Mouse (Mus musculus) forebrain, embryonic 10.5 days (tissue): ENCODE data around the gene Gm45194. TPM values are rescaled to one million over a fixed set of nuclear protein-coding genes. Genes with fewer than 3 reads are reported as not detected.
A peak's percentile ranks its signal among the peaks of the same experiment; 100 is the strongest.

Experiments used
- DNase-seq: peaks from one replicate; pipeline ENCODE4 v3.0.0-alpha.2; 2017; ENCODE audit warnings: low spot score; ENCODE audit errors: extremely low spot score
- H3K27ac ChIP-seq: fragments of 300-500 bp; sonication (generic); 2 replicates; pipeline ENCODE4 v1.5.1; 2016; ENCODE audit warnings: mild to moderate bottlenecking
- H3K27me3 ChIP-seq: fragments of 300-500 bp; sonication (generic); 2 replicates; pipeline ENCODE4 v1.6.1; 2016; ENCODE audit warnings: mild to moderate bottlenecking; ENCODE audit not compliant: poor library complexity, severe bottlenecking
- H3K36me3 ChIP-seq: fragments of 300-500 bp; sonication (generic); replicated peaks from 2 replicates; pipeline ENCODE4 v1.6.1; 2016; ENCODE audit warnings: mild to moderate bottlenecking, moderate library complexity
- H3K4me1 ChIP-seq: fragments of 300-500 bp; sonication (generic); 2 replicates; pipeline ENCODE4 v1.6.1; 2016
- H3K4me3 ChIP-seq: fragments of 300-500 bp; sonication (generic); 2 replicates; pipeline ENCODE4 v1.5.1; 2016; ENCODE audit warnings: mild to moderate bottlenecking, moderate library complexity
- H3K9me3 ChIP-seq: fragments of 300-500 bp; sonication (generic); 2 replicates; pipeline ENCODE4 v1.6.1; 2016; ENCODE audit warnings: mild to moderate bottlenecking, moderate library complexity
- WGBS: fragments of 180-500 bp; shearing (Covaris S2); methylation state at CpG from one replicate; pipeline ENCODE4 v1.1.7; 2016; 5-methylcytosine and 5-hydroxymethylcytosine counted together
- polyA plus RNA-seq: library from polyadenylated mRNA; unstranded; fragments of >200 nt; fragmentation: Nextera tagmentation; extraction: Ambion mirVana; gene quantifications from 2 replicates; pipeline ENCODE4 v1.2.1, GENCODE M21; 2016

Gm45194 gene
- polyA plus RNA-seq, result 0.63 and 1.0 TPM in 2 replicates

GRCm38 (mm10) chrX:111891089-111891488 is at the start of gene Gm45194:
Gene Gm45194 (plus strand): TSS chrX:111891389.
- Histone ChIP-seq H3K4me3 (no peak within 1 kb of the TSS), H3K27ac (no peak within 1 kb of the TSS), H3K9me3 (no peaks in the 10 kb centered on the region), H3K4me1 (0 out of 2 replicates have a peak, but pooled peaks cover 6% of the 10 kb centered on the region), H3K27me3 (peaks cover 12% of the 10 kb centered on the region; the same call in 1 of the 2 replicates), H3K36me3 (no peaks in the 10 kb centered on the region)
- DNase-seq, result no peak
- 43% methylated on average over 2 of the region's 2 CpGs for WGBS

GRCm38 (mm10) chrX:111855878-111856277 is 35.3 kb upstream of the Gm45194 start:
- H3K27ac ChIP-seq, result no peak overlapping the region
- no peaks in the 10 kb centered on the region for H3K4me1 ChIP-seq
- H3K27me3 ChIP-seq, result no peaks in the 10 kb centered on the region
- DNase-seq, result no peak
- WGBS, result 78% methylated on average over 3 of the region's 3 CpGs
- H3K9me3 ChIP-seq, result no peaks in the 10 kb centered on the region
- H3K36me3 ChIP-seq, result no peaks in the 10 kb centered on the region
- H3K4me3 ChIP-seq, result no peak overlapping the region

- Histone ChIP-seq H3K27ac (no peak overlapping the region), H3K27me3 (no peaks in the 10 kb centered on the region), H3K36me3 (no peaks in the 10 kb centered on the region), H3K4me1 (no peaks in the 10 kb centered on the region), H3K9me3 (no peaks in the 10 kb centered on the region), H3K4me3 (no peak overlapping the region)
- WGBS, result 84% methylated on average over 5 of the region's 5 CpGs
- no peak for DNase-seq
Measured at GRCm38 (mm10) chrX:111881251-111881650, 9.9 kb upstream of the Gm45194 start.

GRCm38 (mm10) chrX:111894321-111895050 is 3.3 kb downstream of the Gm45194 start:
- Histone ChIP-seq H3K4me3 (peak overlapping the region; percentile 55), H3K9me3 (no peaks in the 10 kb centered on the region), H3K36me3 (no peaks in the 10 kb centered on the region), H3K27me3 (peaks cover 12% of the 10 kb centered on the region; the same call in 1 of the 2 replicates), H3K4me1 (0 out of 2 replicates have a peak, but pooled peaks cover 6% of the 10 kb centered on the region), H3K27ac (peak overlapping the region; percentile 71)
- DNase-seq, result peak; percentile 19
- 33% methylated on average over 71 of the region's 71 CpGs for WGBS

- WGBS, result 35% methylated on average over 70 of the region's 70 CpGs
Measured at GRCm38 (mm10) chrX:111895084-111895779, 4.0 kb downstream of the Gm45194 start.

GRCm38 (mm10) chrX:111917422-111917821 is 26.2 kb downstream of the Gm45194 start:
- DNase-seq, result no peak
- Histone ChIP-seq H3K4me3 (no peak overlapping the region), H3K27ac (no peak overlapping the region), H3K4me1 (no peaks in the 10 kb centered on the region), H3K27me3 (no peaks in the 10 kb centered on the region), H3K9me3 (no peaks in the 10 kb centered on the region), H3K36me3 (no peaks in the 10 kb centered on the region)

More at GRCm38 (mm10) chrX:111895084-111895779, 4.0 kb downstream of the Gm45194 start:
- 0 out of 2 replicates have a peak, but pooled peaks cover 6% of the 10 kb centered on the region for H3K4me1 ChIP-seq
- H3K27me3 ChIP-seq, result peaks cover 12% of the 10 kb centered on the region; the same call in 1 of the 2 replicates
- H3K27ac ChIP-seq, result peak overlapping the region; percentile 71
- no peaks in the 10 kb centered on the region for H3K36me3 ChIP-seq
- H3K9me3 ChIP-seq, result no peaks in the 10 kb centered on the region
- H3K4me3 ChIP-seq, result peak overlapping the region; percentile 55
- DNase-seq, result peak; percentile 15

- no peaks in the 10 kb centered on the region for H3K27me3 ChIP-seq
- no peak overlapping the region for H3K4me3 ChIP-seq
- WGBS, result 82% methylated on average over 4 of the region's 4 CpGs
Measured at GRCm38 (mm10) chrX:111960909-111961308, 69.7 kb downstream of the Gm45194 start.

GRCm38 (mm10) chrX:111999661-112000060 is 108.5 kb downstream of the Gm45194 start:
- no peaks in the 10 kb centered on the region for H3K9me3 ChIP-seq
- H3K27ac ChIP-seq, result no peak overlapping the region
- H3K36me3 ChIP-seq, result no peaks in the 10 kb centered on the region
- H3K4me1 ChIP-seq, result no peaks in the 10 kb centered on the region
- no peak for DNase-seq
- no peaks in the 10 kb centered on the region for H3K27me3 ChIP-seq
- WGBS, result 53% methylated on average over 1 of the region's 1 CpGs
- no peak overlapping the region for H3K4me3 ChIP-seq

More at GRCm38 (mm10) chrX:111960909-111961308, 69.7 kb downstream of the Gm45194 start:
- Histone ChIP-seq H3K4me1 (no peaks in the 10 kb centered on the region), H3K27ac (no peak overlapping the region), H3K9me3 (no peaks in the 10 kb centered on the region), H3K36me3 (no peaks in the 10 kb centered on the region)
- no peak for DNase-seq

- H3K27ac ChIP-seq, result no peak within 1 kb of the TSS
- no peaks in the 10 kb centered on the region for H3K9me3 ChIP-seq
- DNase-seq, result no peak
- H3K36me3 ChIP-seq, result no peaks in the 10 kb centered on the region
- H3K4me1 ChIP-seq, result no peaks in the 10 kb centered on the region
- no peaks in the 10 kb centered on the region for H3K27me3 ChIP-seq
- no peak within 1 kb of the TSS for H3K4me3 ChIP-seq
Measured at GRCm38 (mm10) chrX:112010707-112011106, 119.5 kb downstream of the Gm45194 start, which contains the start of gene Tex16. Gene Tex16 (plus strand): TSS chrX:112011007.

- DNase-seq, result no peak
- no peaks in the 10 kb centered on the region for H3K4me1 ChIP-seq
- no peaks in the 10 kb centered on the region for H3K9me3 ChIP-seq
- H3K27ac ChIP-seq, result no peak within 1 kb of the TSS
- WGBS, result 98% methylated on average over 3 of the region's 3 CpGs
- H3K27me3 ChIP-seq, result no peaks in the 10 kb centered on the region
- H3K4me3 ChIP-seq, result no peak within 1 kb of the TSS
- H3K36me3 ChIP-seq, result no peaks in the 10 kb centered on the region
Measured at GRCm38 (mm10) chrX:112238749-112239148, 347.6 kb downstream of the Gm45194 start, which contains the start of gene 4933403O08Rik. Gene 4933403O08Rik (plus strand): TSS chrX:112239049.

GRCm38 (mm10) chrX:112242916-112243315 is 351.7 kb downstream of the Gm45194 start:
- Histone ChIP-seq H3K27me3 (no peaks in the 10 kb centered on the region), H3K27ac (no peak overlapping the region), H3K4me3 (no peak overlapping the region), H3K4me1 (no peaks in the 10 kb centered on the region), H3K36me3 (no peaks in the 10 kb centered on the region), H3K9me3 (no peaks in the 10 kb centered on the region)
- WGBS, result 82% methylated on average over 1 of the region's 1 CpGs
- DNase-seq, result no peak

- H3K4me3 ChIP-seq, result no peak overlapping the region
- no peaks in the 10 kb centered on the region for H3K4me1 ChIP-seq
- no peaks in the 10 kb centered on the region for H3K9me3 ChIP-seq
- H3K27ac ChIP-seq, result no peak overlapping the region
- 87% methylated on average over 2 of the region's 2 CpGs for WGBS
- DNase-seq, result no peak
- no peaks in the 10 kb centered on the region for H3K27me3 ChIP-seq
- H3K36me3 ChIP-seq, result no peaks in the 10 kb centered on the region
Measured at GRCm38 (mm10) chrX:112255513-112255912, 364.3 kb downstream of the Gm45194 start.

GRCm38 (mm10) chrX:112273550-112273949 is 382.4 kb downstream of the Gm45194 start:
- WGBS, result 91% methylated on average over 1 of the region's 1 CpGs
- Histone ChIP-seq H3K27me3 (no peaks in the 10 kb centered on the region), H3K4me1 (no peaks in the 10 kb centered on the region), H3K4me3 (no peak overlapping the region), H3K36me3 (no peaks in the 10 kb centered on the region), H3K27ac (no peak overlapping the region), H3K9me3 (no peaks in the 10 kb centered on the region)
- DNase-seq, result no peak
